Mouse (Mus musculus) limb, embryonic 14.5 days (tissue): Measurements from ENCODE around the gene Grm4. TPM values are rescaled to one million over a fixed set of nuclear protein-coding genes. Genes with fewer than 3 reads are reported as not detected.
A peak's percentile ranks its signal among the peaks of the same experiment; 100 is the strongest.

ENCODE experiments used
- ATAC-seq: fragments of 200-750 bp; cut with Nextera tagmentation; 2 replicates; pipeline ENCODE4 v1.8.0; 2017; ENCODE audit warnings: low read depth, moderate number of reproducible peaks, moderate TSS enrichment; ENCODE audit not compliant: low FRiP score
- DNase-seq: peaks from one replicate; pipeline ENCODE4 v3.0.0-alpha.2; 2015; ENCODE audit warnings: low spot score
- H3K27ac ChIP-seq: fragments of 300-500 bp; sonication (generic); replicated peaks from 2 replicates; pipeline ENCODE4 v1.5.1; 2014; ENCODE audit warnings: low read depth, mild to moderate bottlenecking, low read length, moderate library complexity, mixed read lengths
- H3K27me3 ChIP-seq: fragments of 300-500 bp; sonication (generic); 2 replicates; pipeline ENCODE4 v1.6.1; 2014; ENCODE audit warnings: low read length, mixed read lengths; ENCODE audit not compliant: control insufficient read depth, insufficient read depth
- H3K36me3 ChIP-seq: fragments of 300-500 bp; sonication (generic); 2 replicates; pipeline ENCODE4 v1.6.1; 2014; ENCODE audit warnings: mild to moderate bottlenecking, low read length, moderate library complexity, mixed read lengths; ENCODE audit not compliant: control insufficient read depth, insufficient read depth
- H3K4me1 ChIP-seq: fragments of 300-500 bp; sonication (generic); 2 replicates; pipeline ENCODE4 v1.6.1; 2014; ENCODE audit warnings: antibody characterized with exemption, low read length, mixed read lengths; ENCODE audit not compliant: control insufficient read depth, insufficient read depth
- H3K4me2 ChIP-seq: fragments of 300-500 bp; sonication (generic); replicated peaks from 2 replicates; pipeline ENCODE4 v1.6.1; 2014; ENCODE audit warnings: low read depth, mild to moderate bottlenecking, low read length, moderate library complexity; ENCODE audit not compliant: severe bottlenecking
- H3K4me3 ChIP-seq: fragments of 300-500 bp; sonication (generic); replicated peaks from 2 replicates; pipeline ENCODE4 v1.5.1; 2014; ENCODE audit warnings: low read length
- H3K9ac ChIP-seq: fragments of 300-500 bp; sonication (generic); 2 replicates; pipeline ENCODE4 v1.6.1; 2014; ENCODE audit warnings: mild to moderate bottlenecking, low read depth, low read length, moderate library complexity; ENCODE audit not compliant: severe bottlenecking
- H3K9me3 ChIP-seq: fragments of 300-500 bp; sonication (generic); 2 replicates; pipeline ENCODE4 v1.6.1; 2016; ENCODE audit warnings: low read length; ENCODE audit not compliant: control insufficient read depth
- POLR2A ChIP-seq: fragments of 200-500 bp; IDR thresholded peaks from 2 replicates; pipeline ENCODE4 v1.8.0; 2012; ENCODE audit warnings: inconsistent platforms, mild to moderate bottlenecking, moderate library complexity, borderline replicate concordance; ENCODE audit not compliant: insufficient read depth, insufficient read length; ENCODE audit errors: extremely low read depth
- WGBS: fragments of 180-500 bp; shearing (Covaris S2); extraction: QIAGEN DNeasy Blood & Tissue Kit; methylation state at CpG from one replicate; pipeline ENCODE4 v1.1.7; 2014; 5-methylcytosine and 5-hydroxymethylcytosine counted together
- polyA plus RNA-seq, 2 experiments: library from polyadenylated mRNA; depleted of rRNA in 1 of 2; stranded (reverse) in 1 of 2; unstranded in 1 of 2; fragments of >200 nt; fragmentation: Nextera tagmentation in 1 of 2; extraction: Ambion mirVana in 1 of 2; gene quantifications; 2 replicates each; pipeline versions ENCODE4 v1.2.1 to v1.2.3; 2012 to 2014

The Grm4 gene
- polyA plus RNA-seq, 2 experiments: 1.0 to 1.6 TPM

GRCm38 (mm10) chr17:27527188-27527587 lies 6.0 kb upstream of the Grm4 start:
- H3K4me2 ChIP-seq: no peak overlapping the region
- H3K27me3 ChIP-seq: no peaks in the 10 kb centered on the region
- WGBS: 82% methylated on average over 6 of the region's 6 CpGs
- ATAC-seq (no peak), DNase-seq (no peak)
- no peak overlapping the region for H3K27ac ChIP-seq
- H3K4me1 ChIP-seq: no peaks in the 10 kb centered on the region
- H3K4me3 ChIP-seq: no peak overlapping the region
- H3K9me3 ChIP-seq: no peaks in the 10 kb centered on the region
- no peak for TF ChIP-seq POLR2A
- no peaks in the 10 kb centered on the region for H3K36me3 ChIP-seq
- H3K9ac ChIP-seq: no peak overlapping the region

GRCm38 (mm10) chr17:27523121-27523520 lies 1.9 kb upstream of the Grm4 start:
- peaks cover 25% of the 10 kb centered on the region for H3K27me3 ChIP-seq
- DNase-seq (no peak), ATAC-seq (no peak)
- WGBS: 52% methylated on average over 7 of the region's 7 CpGs
- no peaks in the 10 kb centered on the region for H3K9me3 ChIP-seq
- no peak for TF ChIP-seq POLR2A
- no peak overlapping the region for H3K4me2 ChIP-seq
- H3K4me1 ChIP-seq: no peaks in the 10 kb centered on the region
- H3K36me3 ChIP-seq: no peaks in the 10 kb centered on the region
- no peak overlapping the region for H3K9ac ChIP-seq
- H3K4me3 ChIP-seq: no peak overlapping the region
- H3K27ac ChIP-seq: no peak overlapping the region

- 2% methylated on average over 26 of the region's 27 CpGs for WGBS
- ATAC-seq (peak; percentile 47; the same call in 1 of the 2 replicates), DNase-seq (peak; percentile 25)
- Histone ChIP-seq H3K4me1 (no peaks in the 10 kb centered on the region), H3K36me3 (no peaks in the 10 kb centered on the region), H3K9me3 (no peaks in the 10 kb centered on the region), H3K27ac (no peak overlapping the region), H3K9ac (no peak overlapping the region), H3K4me2 (0 out of 2 replicates have a peak overlapping the region, but pooled peaks have one; percentile 10), H3K27me3 (peaks cover 28% of the 10 kb centered on the region), H3K4me3 (no peak overlapping the region)
- no peak for TF ChIP-seq POLR2A
Measured at GRCm38 (mm10) chr17:27520557-27520956, 646 bp downstream of the Grm4 start.

GRCm38 (mm10) chr17:27518700-27519595 lies 2.3 kb downstream of the Grm4 start:
- no peak for ATAC-seq
- no peak for DNase-seq
- H3K27me3 ChIP-seq: peaks cover 44% of the 10 kb centered on the region
- H3K36me3 ChIP-seq: no peaks in the 10 kb centered on the region
- H3K4me3 ChIP-seq: no peak overlapping the region
- no peak overlapping the region for H3K4me2 ChIP-seq
- no peaks in the 10 kb centered on the region for H3K9me3 ChIP-seq
- H3K4me1 ChIP-seq: no peaks in the 10 kb centered on the region
- 0 out of 2 replicates have a peak overlapping the region, but pooled peaks have one; percentile 2 for H3K9ac ChIP-seq
- no peak overlapping the region for H3K27ac ChIP-seq
- 53% methylated on average over 15 of the region's 15 CpGs for WGBS
- no peak for TF ChIP-seq POLR2A

GRCm38 (mm10) chr17:27518296-27518695 lies 2.9 kb downstream of the Grm4 start:
- Histone ChIP-seq H3K27me3 (peaks cover 50% of the 10 kb centered on the region), H3K4me1 (0 out of 2 replicates have a peak, but pooled peaks cover 4% of the 10 kb centered on the region), H3K36me3 (no peaks in the 10 kb centered on the region), H3K9ac (0 out of 2 replicates have a peak overlapping the region, but pooled peaks have one; percentile 2), H3K4me3 (no peak overlapping the region), H3K4me2 (no peak overlapping the region), H3K9me3 (no peaks in the 10 kb centered on the region), H3K27ac (no peak overlapping the region)
- ATAC-seq: no peak
- 26% methylated on average over 9 of the region's 9 CpGs for WGBS
- no peak for DNase-seq
- no peak for TF ChIP-seq POLR2A
